Mouse (Mus musculus) 3T3-L1 (cell line): ENCODE data around the gene Cpsf4l.

Experiments used
- DNase-seq: peaks from one replicate; pipeline ENCODE4 v3.0.0-alpha.2; 2015; ENCODE audit warnings: low read depth, low spot score

Cpsf4l gene

GRCm38 (mm10) chr11:113699643-113700042, 10.2 kb downstream of the Cpsf4l start:
- DNase-seq = no peak

GRCm38 (mm10) chr11:113698013-113698545, 11.7 kb downstream of the Cpsf4l start:
- DNase-seq = no peak

GRCm38 (mm10) chr11:113697571-113697970, 12.2 kb downstream of the Cpsf4l start:
- no peak for DNase-seq

GRCm38 (mm10) chr11:113691851-113692250, 18.0 kb downstream of the Cpsf4l start:
- no peak for DNase-seq

DNA sequence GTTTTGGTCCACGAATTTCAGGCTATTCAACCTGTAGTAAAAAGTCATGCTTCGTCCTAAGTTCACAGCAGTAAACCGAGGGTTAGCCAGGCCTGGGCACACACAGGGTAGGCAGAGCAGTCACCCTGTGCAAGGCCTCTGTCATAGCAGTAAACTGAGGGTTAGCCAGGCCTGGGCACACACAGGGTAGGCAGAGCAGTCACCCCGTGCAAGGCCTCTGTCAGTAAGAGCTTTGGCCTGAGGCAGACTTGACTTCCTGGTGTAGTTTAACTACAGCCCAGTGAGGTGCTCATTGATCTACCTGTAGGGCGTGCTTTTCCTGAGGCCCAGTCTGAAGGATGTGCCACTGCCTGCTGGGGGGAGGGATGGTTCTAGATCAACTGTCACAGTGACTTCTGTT, 18.5 kb downstream of the Cpsf4l start:
- DNase-seq = no peak

- DNase-seq = no peak
Observed at GRCm38 (mm10) chr11:113690506-113690905, 19.3 kb downstream of the Cpsf4l start.

DNA sequence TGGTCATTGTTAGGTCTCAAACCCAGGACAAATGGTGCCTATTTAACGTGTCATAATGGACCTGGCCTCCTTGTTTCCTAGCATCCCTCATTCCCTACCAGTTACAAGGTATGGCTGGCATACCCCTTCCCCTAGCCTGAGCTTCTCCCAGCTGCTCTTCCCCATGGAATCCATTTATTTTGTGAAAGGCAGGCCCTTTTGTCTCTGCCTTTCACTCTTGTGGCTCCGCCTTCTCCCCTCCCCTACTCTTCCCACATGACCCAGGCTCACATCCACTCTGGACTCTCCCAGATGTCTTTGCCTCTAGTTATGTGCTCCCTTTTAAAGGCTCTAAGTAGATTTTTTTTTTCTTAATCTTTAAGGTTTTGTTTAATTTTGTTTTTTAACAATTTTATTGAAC, 22.8 kb downstream of the Cpsf4l start:
- DNase-seq = peak; percentile 75

- no peak for DNase-seq
Observed at GRCm38 (mm10) chr11:113684707-113685426, 24.9 kb downstream of the Cpsf4l start.

- peak; percentile 86 for DNase-seq
Observed at GRCm38 (mm10) chr11:113683957-113684706, 25.7 kb downstream of the Cpsf4l start, which contains the start of the genes Fam104a and D11Wsu47e. Gene Fam104a (minus strand): TSS chr11:113684155. Gene D11Wsu47e (plus strand): TSS chr11:113684412.

- DNase-seq = peak; percentile 47
Observed at GRCm38 (mm10) chr11:113683627-113683956, 26.2 kb downstream of the Cpsf4l start.

DNA sequence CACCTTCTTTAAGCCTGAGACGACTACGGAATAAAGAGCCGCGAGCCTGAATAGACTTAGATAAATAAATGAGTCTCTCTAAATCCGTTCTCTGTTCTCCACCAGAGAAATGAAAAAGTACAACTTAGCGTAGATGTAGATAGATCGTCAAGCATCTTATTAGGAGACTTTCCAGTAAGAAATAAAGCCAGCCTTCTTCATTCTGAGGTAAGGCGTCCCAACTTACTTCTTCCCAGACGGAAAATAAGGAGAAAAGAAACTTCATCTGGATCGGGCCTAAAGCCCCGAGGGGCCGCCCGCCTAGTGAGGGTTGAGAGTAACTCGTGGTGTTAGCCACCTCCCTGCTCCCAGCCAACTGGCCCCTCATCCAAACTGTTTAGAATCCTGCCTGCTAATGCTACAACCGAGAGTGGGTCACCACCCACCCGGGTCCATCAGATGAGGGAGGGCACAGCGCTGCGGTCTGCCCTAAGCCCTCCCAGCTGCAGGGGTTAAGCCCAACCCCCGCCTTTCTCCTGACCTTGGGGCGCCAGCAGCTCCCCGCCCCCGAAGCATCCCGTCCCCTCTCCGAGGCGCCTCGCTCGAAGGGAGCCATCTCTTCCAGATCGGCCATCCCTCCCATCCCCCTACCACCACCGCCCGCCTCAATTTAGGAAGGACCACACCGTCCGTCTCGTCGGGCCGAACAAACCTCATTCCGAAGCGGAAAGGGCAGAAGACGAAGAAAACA, 26.8 kb downstream of the Cpsf4l start:
- DNase-seq = peak; percentile 64

DNA sequence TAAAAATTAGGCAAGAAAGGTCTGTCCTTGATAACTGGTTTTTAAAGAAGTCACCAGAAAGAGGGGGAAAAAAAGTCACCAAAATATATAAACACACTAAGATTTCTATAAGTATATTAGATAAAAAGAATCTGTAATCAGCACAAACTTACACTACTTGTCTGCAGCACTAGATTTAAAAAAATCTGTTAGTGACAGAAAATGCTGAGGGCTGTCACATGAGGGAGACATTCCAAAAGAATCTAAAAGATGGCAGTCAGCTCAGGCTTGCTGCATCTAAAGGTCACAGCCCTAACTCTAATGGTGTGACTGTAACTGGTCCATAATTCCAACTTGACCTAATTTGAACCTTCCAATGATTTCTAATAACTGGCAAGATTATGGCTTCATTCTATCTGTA, 27.8 kb downstream of the Cpsf4l start:
- peak; percentile 40 for DNase-seq

- peak; percentile 40 for DNase-seq
Observed at GRCm38 (mm10) chr11:113680954-113681353, 28.9 kb downstream of the Cpsf4l start.

DNA sequence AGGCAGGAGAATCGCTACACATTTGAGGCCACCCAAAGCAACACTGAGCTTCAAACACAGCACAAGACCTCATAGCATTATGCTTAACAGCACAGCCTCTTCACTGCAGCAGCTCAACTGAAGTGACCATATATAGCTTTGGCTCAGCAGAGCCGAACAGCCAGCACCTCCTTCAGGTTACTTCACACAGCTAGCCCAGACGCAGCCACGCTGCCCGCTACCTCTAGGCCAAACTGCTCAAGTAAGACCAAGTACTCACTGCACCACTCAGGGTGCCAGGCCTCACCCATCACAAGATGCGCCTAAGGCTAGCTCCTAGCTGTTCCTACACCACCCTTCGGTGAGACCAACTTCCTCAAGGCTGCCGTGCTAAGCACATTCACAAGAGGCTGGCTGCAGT, 31.4 kb downstream of the Cpsf4l start:
- no peak for DNase-seq

GRCm38 (mm10) chr11:113677378-113677777, 32.4 kb downstream of the Cpsf4l start:
- DNase-seq = no peak

GRCm38 (mm10) chr11:113676847-113677246, 33.0 kb downstream of the Cpsf4l start:
- DNase-seq = no peak

- DNase-seq = no peak
Observed at GRCm38 (mm10) chr11:113674595-113674994, 35.2 kb downstream of the Cpsf4l start.

GRCm38 (mm10) chr11:113673614-113674013, 36.2 kb downstream of the Cpsf4l start:
- DNase-seq = no peak

GRCm38 (mm10) chr11:113669711-113670110, 40.1 kb downstream of the Cpsf4l start:
- no peak for DNase-seq

DNA sequence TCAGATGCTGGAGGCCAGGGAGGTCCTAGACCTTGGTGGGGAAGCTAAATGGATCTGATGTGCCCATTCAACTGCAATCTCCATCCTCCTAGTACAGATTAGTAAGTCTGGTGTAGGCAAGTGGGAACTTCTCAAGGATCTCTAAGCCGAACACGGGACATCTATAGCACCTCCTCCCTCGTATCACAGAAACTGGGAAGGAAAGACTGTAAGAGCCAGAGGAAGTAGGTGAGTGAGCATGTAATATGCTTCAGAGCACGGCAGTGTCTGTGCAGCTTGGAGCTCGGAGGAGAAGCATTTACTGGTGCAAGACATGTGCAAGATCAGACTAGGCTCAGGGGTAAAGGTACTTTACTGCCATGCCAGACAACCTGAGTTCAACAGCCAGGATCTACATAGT, 41.0 kb downstream of the Cpsf4l start:
- DNase-seq = no peak

GRCm38 (mm10) chr11:113667704-113668103, 42.1 kb downstream of the Cpsf4l start:
- no peak for DNase-seq

- no peak for DNase-seq
Observed at GRCm38 (mm10) chr11:113667122-113667521, 42.7 kb downstream of the Cpsf4l start.
